Mouse (Mus musculus) ES-E14 (cell line): ENCODE measurements around the gene Pcnx3. TPM values are rescaled to one million over a fixed set of nuclear protein-coding genes. Genes with fewer than 3 reads are reported as not detected.

Experiments used
- DNase-seq: peaks from one replicate; pipeline ENCODE4 v3.0.0-alpha.2; 2013; ENCODE audit warnings: low read depth, low spot score
- H3K27ac ChIP-seq: 2 replicates; pipeline ENCODE4 v1.5.1; 2012; ENCODE audit warnings: low read depth, mild to moderate bottlenecking, low read length, moderate library complexity, mixed read lengths; ENCODE audit not compliant: poor library complexity, insufficient read depth, severe bottlenecking
- H3K36me3 ChIP-seq: 2 replicates; pipeline ENCODE4 v1.6.1; 2012; ENCODE audit warnings: mild to moderate bottlenecking, low read length, moderate library complexity, mixed read lengths; ENCODE audit not compliant: control insufficient read depth, poor library complexity, insufficient read depth, severe bottlenecking
- H3K4me1 ChIP-seq, 2 experiments: fragments of 150-350 bp in 1 of 2; sonication (generic) in 1 of 2; 2 replicates each; pipeline ENCODE4 v1.6.1; 2012; ENCODE audit warnings: low read length in 2 of 2, mild to moderate bottlenecking in 1 of 2, mixed read lengths in 1 of 2; ENCODE audit not compliant: control insufficient read depth in 2 of 2, insufficient read depth in 2 of 2, poor library complexity in 1 of 2
- H3K4me3 ChIP-seq, 2 experiments: fragments of 150-350 bp in 1 of 2; sonication (generic) in 1 of 2; 2 replicates each; pipeline ENCODE4 v1.5.1; 2012; ENCODE audit warnings: low read length in 2 of 2, low read depth in 1 of 2, mild to moderate bottlenecking in 1 of 2, mixed read lengths in 1 of 2; ENCODE audit not compliant: insufficient read depth in 1 of 2, poor library complexity in 1 of 2, severe bottlenecking in 1 of 2
- H3K9ac ChIP-seq: 2 replicates; pipeline ENCODE4 v1.6.1; 2012; ENCODE audit warnings: low read depth, mild to moderate bottlenecking, low read length, mixed read lengths; ENCODE audit not compliant: poor library complexity, insufficient read depth, severe bottlenecking
- H3K9me3 ChIP-seq: fragments of 150-350 bp; sonication (generic); 2 replicates; pipeline ENCODE4 v1.6.1; 2012; ENCODE audit warnings: low read depth, mild to moderate bottlenecking, low read length; ENCODE audit not compliant: control insufficient read depth, insufficient read depth
- CHD2 ChIP-seq: IDR thresholded peaks from 2 replicates; pipeline ENCODE4 v1.6.1; 2014; ENCODE audit warnings: mild to moderate bottlenecking, low read depth, low read length, inconsistent platforms
- HCFC1 ChIP-seq: IDR thresholded peaks from 2 replicates; pipeline ENCODE4 v1.6.1; 2012; ENCODE audit warnings: low read length, inconsistent platforms, borderline replicate concordance; ENCODE audit not compliant: insufficient read depth
- MAFK ChIP-seq: IDR thresholded peaks from 2 replicates; pipeline ENCODE4 v1.6.1; 2014; ENCODE audit warnings: mild to moderate bottlenecking, low read depth, low read length, inconsistent platforms; ENCODE audit not compliant: insufficient read depth
- ZC3H11A ChIP-seq: IDR thresholded peaks from 2 replicates; pipeline ENCODE4 v1.6.1; 2012; ENCODE audit warnings: low read depth, mild to moderate bottlenecking, inconsistent platforms, low read length, borderline replicate concordance
- ZNF384 ChIP-seq: IDR thresholded peaks from 2 replicates; pipeline ENCODE4 v1.6.1; 2012; ENCODE audit warnings: low read depth, low read length, inconsistent platforms
- in situ Hi-C, 2 experiments: fragments of 600-800 bp; cut with MboI; formaldehyde crosslinking; loops; one replicate each; pipeline ENCODE4 v1.15.1; 2025; ENCODE audit warnings: low sequenced_read_pairs in 2 of 2, inconsistent platforms in 1 of 2; ENCODE audit not compliant: unreplicated experiment in 2 of 2
- total RNA-seq: library from RNA; depleted of rRNA; stranded (reverse); fragments of 300-350 nt; gene quantifications from 2 replicates; pipeline ENCODE4 v1.2.3, GENCODE M21; 2012

Gene Pcnx3
- total RNA-seq, 1 experiment, result 63.9 TPM

- Histone ChIP-seq H3K4me1 (peaks cover 0 to 10% of the 10 kb centered on the region in 2 experiments; a peak in 1 of 4 replicates), H3K36me3 (peaks cover 12% of the 10 kb centered on the region), H3K27ac (peak within 1 kb of the TSS; percentile 48), H3K9me3 (no peaks in the 10 kb centered on the region), H3K4me3 (peak within 1 kb of the TSS; percentile 75 to 79), H3K9ac (peak within 1 kb of the TSS; percentile 90)
- TF ChIP-seq MAFK, result no peak
- no peak; the same call in 1 of the 2 replicates for TF ChIP-seq HCFC1
- TF ChIP-seq CHD2, result no peak
- no peak for TF ChIP-seq ZNF384
- no peak for TF ChIP-seq ZC3H11A
- peak; percentile 68 for DNase-seq
- in situ Hi-C loops, result no loop called here
Observed at GRCm38 (mm10) chr19:5637069-5638047, 51.4 kb downstream of the Pcnx3 start, which contains the start of gene Rela. Rela (plus strand) TSS chr19:5637483.

DNA sequence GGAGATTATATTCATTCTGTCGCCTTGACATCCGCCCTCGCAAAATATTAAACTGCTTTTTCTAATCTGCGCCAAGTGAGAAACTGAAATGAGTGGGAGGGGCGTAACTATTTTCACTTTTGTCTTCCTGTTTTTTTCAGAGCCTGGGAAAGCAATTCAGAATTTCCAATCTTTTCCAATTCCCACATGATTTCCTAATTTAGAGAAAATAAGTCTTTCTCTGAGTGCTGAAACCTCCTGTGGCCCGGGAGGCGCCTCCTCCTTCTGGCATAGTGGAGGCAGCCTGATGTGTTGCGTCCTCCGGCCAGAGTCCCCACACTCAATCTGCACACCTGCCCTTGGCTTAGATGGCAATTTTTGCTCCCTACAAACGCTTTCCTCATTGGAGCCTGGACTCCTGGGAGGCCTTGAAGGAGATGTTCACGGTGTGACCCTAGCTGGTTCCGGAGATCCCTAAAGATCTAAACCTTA lies 52.1 kb downstream of the Pcnx3 start:
- H3K4me1 ChIP-seq, result peaks cover 0 to 10% of the 10 kb centered on the region in 2 experiments; a peak in 1 of 4 replicates
- peak overlapping the region; percentile 90 for H3K9ac ChIP-seq
- TF ChIP-seq ZNF384 (no peak), ZC3H11A (no peak), HCFC1 (no peak), CHD2 (no peak), MAFK (no peak)
- H3K4me3 ChIP-seq, result peak overlapping the region; percentile 75 to 79
- H3K27ac ChIP-seq, result peak overlapping the region; percentile 48; the same call in 1 of the 2 replicates
- in situ Hi-C loops, result no loop called here
- no peaks in the 10 kb centered on the region for H3K9me3 ChIP-seq
- no peak for DNase-seq
- H3K36me3 ChIP-seq, result peaks cover 6% of the 10 kb centered on the region

DNA sequence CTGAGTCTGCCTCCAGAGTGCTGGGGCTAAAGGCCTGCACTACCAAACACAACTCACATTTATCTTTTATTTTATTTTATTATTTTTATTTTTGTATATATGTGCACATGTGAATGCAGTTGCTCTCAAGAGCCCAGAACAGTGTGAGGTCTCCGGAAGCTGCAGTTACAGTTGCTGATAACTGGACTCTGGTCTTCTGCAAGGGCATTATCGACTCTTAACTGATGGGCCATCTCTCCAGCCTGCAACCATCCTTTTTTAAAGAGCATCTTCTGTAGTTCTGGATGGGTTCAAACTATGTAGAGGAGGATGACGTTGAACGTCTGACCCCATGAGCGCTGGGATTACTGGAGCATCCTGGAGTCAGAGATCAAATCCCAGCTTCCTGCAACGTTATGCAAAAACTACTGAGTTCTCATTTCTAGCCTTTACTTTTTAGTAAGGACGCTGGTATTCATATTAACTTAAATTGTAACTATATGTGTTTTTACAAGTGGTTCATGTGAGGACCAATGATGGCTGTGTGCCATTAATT lies 52.6 kb downstream of the Pcnx3 start:
- Histone ChIP-seq H3K4me1 (peaks cover 0 to 7% of the 10 kb centered on the region in 2 experiments; a peak in 1 of 4 replicates), H3K36me3 (peaks cover 6% of the 10 kb centered on the region), H3K9ac (no peak overlapping the region), H3K4me3 (peak overlapping the region in 1 of 2 experiments; percentile 75; a peak in 2 of 4 replicates), H3K9me3 (no peaks in the 10 kb centered on the region), H3K27ac (no peak overlapping the region; the same call in 1 of the 2 replicates)
- in situ Hi-C loops, result no loop called here
- DNase-seq, result no peak
- TF ChIP-seq ZNF384 (no peak), HCFC1 (no peak), CHD2 (no peak), ZC3H11A (no peak), MAFK (no peak)

DNA sequence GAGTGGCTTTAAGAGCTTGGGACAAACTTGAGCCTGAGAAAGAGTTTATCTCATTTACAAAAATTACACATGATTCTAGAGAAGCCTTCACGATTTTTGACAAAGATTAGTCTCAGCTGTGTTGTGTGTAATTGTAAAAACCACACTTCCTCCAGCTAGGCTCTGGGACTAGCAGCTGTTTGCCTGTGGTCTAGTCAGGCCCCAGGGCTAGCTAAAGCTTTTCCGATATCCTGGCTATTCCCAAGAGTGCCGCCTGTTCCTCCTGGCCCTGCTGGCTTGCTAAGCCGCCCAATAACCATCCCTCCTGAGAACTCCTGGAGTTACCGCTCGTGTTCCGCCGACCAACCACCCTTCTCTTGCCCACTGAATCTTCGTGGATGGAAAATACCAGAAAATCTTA lies 56.6 kb downstream of the Pcnx3 start:
- Histone ChIP-seq H3K4me3 (no peak overlapping the region), H3K9ac (no peak overlapping the region; the same call in 1 of the 2 replicates), H3K36me3 (no peaks in the 10 kb centered on the region), H3K4me1 (peaks cover 0 to 2% of the 10 kb centered on the region in 2 experiments; a peak in 1 of 4 replicates), H3K27ac (no peak overlapping the region), H3K9me3 (no peaks in the 10 kb centered on the region)
- no peak for TF ChIP-seq ZNF384
- no peak for TF ChIP-seq MAFK
- TF ChIP-seq HCFC1, result no peak
- TF ChIP-seq ZC3H11A, result no peak
- no peak for TF ChIP-seq CHD2
- no peak for DNase-seq
- in situ Hi-C loops, result no loop called here
